Mouse (Mus musculus) thymus, postnatal 25 days (tissue): ENCODE results near the gene Cav1.

ENCODE experiments used
- DNase-seq: peaks from one replicate; pipeline ENCODE4 v3.0.0; 2022

Gene Cav1

GRCm38 (mm10) chr6:17321976-17322375 lies 15.8 kb downstream of the Cav1 start:
- DNase-seq = no peak

DNA sequence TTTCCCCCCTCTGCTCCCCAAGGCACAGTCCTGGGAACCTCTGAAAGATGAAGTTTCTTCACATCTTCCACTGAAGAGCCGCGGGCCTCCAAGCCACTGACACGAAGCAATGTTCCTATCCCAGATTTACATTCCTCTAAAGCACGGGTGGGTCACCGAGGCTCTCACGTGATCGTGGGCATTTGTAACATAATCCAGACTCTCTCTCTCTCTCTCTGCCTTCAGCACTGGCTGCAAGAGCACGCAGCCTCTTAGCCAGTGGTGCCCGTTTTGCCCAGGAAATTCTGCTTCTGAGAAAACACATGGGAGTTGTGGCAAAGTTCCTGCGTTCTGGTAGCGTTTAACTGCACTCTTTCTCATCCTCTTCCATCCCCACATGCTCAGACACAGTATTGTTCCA lies 21.1 kb downstream of the Cav1 start:
- no peak for DNase-seq

DNA sequence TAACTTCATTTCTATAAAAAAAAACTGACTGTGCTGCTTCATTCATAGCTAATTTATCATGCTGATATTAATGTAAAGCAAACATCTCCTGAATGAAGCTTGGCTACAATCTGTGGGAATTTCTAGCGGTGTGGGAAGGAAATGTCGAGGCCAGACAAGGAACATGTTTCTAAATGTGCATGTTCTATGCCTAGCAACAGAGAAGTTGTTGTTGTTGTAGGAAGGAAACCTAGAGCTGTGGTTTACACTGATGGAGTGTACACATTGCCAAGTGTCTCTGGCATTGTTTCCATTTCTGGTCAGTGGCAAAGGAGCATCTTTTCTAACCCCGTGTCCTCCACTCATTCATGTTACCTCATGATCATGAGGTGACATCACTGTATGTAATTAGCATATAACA lies 23.7 kb downstream of the Cav1 start:
- DNase-seq = no peak

- no peak for DNase-seq
Observed at GRCm38 (mm10) chr6:17337724-17338123, 31.6 kb downstream of the Cav1 start.

GRCm38 (mm10) chr6:17340406-17340805 lies 34.3 kb downstream of the Cav1 start:
- DNase-seq = no peak

GRCm38 (mm10) chr6:17348011-17348410 lies 41.9 kb downstream of the Cav1 start:
- no peak for DNase-seq

DNA sequence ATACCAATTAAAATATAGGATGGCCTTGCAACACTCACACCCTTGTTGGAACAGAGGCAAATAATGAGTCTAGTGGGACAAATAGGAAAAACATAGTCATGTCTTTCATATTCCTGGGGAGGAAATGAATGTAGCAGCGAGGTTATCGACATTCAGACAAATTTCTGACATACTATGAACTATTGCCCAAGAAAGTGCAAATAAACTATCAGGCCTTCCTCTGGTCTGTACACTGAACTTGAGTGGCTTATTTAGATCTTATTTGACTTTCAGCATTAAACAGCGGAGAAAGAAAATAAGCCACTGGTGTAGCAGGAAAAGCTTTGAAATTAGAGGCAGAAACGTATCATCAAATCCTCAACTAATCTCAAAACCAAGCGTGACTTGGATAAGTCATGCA lies 44.7 kb downstream of the Cav1 start:
- DNase-seq = no peak

DNA sequence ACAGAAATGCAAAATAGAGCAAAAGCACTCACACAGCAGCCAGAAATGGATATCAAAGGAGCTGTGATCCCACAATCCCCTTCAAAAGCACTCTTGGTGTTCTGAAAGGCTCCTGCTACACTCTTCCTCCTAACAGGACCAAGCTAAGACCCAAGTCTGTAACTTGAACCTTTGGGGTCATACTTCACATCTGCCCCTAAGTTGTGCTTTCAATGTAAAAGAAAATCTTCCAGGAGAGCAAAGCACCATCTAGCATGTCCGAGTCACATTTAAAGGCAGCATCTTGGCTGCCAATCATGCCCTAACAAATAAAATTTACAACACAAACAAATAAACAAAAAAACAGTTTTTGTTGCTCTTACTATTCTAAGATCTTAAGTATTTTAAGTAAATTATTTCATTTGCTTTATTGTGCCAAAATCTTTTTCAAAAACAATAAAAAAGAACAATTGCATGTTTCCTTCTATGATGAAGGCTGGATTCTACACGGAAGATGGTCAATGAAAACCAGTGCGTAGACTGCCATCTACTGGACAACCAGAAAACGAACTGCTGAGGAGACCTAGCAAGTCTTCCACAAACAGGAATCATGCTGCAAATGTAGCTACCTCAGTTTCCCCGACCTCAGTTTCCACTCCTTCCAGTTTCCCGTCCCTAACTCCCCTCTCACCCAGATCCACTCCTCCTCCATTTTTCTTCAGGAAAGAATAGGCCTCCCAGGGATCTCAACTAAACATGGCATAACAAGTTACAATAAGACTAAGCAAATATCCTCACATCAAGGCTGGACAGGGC lies 53.0 kb downstream of the Cav1 start:
- peak; percentile 7 for DNase-seq

DNA sequence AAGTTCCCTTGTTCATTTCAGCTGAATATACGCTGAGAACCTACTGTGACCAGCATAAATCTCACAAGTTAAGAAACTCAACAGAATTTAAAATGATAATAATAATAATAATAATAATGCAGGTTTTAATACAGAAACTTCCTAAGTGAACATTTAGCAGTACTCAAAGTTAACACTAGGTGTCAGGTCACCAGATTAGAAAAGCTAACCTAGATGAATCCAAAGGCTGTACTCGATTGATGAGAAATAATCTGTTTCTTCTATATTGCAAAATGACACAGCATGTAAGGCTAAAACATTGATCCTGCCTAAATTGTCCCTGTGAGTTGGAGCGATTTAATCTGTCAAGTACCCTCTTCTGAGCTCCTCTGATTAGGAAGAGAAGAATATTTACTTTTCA lies 56.6 kb downstream of the Cav1 start:
- no peak for DNase-seq

- no peak for DNase-seq
Observed at GRCm38 (mm10) chr6:17363446-17364179, 57.5 kb downstream of the Cav1 start.

- DNase-seq = no peak
Observed at GRCm38 (mm10) chr6:17374326-17374725, 68.2 kb downstream of the Cav1 start.

- no peak for DNase-seq
Observed at GRCm38 (mm10) chr6:17377371-17377770, 71.2 kb downstream of the Cav1 start.

DNA sequence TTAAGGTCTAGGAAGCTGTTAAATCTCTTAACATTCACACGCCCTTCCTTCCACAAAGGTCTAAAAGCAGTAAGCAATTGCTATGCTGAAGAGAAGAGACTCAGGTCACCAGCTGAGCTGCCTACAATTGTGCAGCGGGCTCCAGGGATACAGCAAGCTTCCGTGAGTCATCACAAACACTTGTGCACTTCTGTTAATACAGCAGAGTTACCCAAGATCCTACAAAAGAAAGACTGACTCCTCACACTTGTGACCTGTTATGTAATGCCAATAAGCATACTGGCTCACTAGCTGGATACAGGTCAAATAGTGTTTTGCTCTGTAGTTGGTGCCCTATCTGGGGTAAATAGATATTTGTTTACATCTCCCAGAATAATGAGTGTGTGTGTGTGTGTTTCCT lies 74.0 kb downstream of the Cav1 start:
- DNase-seq = no peak

DNA sequence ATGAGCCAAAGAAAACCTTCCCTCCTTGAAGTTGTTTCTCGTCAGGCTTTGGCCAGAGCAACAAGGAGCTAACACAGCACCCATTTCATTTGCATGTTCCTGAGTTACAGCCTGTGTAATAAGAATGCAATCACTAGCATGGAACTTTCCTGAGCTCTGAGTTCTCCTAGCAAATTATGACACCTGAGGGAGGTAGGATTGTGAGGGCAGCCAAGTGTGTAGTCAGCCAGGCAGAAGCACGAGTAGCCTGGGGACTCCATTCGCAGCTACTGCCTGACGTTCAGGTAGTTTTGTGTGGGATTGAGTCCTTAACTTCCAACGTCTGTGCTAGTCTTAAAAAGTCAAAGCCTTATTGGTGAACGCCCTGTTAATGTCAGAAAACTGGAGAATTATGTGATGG lies 75.6 kb downstream of the Cav1 start:
- no peak for DNase-seq

DNA sequence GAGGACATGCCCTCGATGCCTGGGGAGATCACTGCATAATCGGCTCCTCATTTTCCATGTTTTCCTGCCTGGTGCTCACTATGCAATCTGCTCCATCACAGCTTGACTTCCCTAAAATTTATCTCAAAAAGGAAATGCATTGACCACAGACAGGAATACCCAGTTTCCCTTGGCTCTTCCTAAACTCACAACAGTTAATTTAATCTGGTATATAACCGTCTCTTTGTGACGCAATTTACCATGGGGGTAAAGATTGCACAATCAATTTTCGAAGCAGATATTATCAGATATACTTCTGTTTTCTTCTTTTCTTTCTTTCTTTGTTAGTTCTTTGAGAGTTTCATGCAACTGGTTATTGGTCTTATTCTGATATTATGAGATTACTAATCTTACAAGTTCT lies 79.4 kb downstream of the Cav1 start:
- no peak for DNase-seq

- DNase-seq = no peak
Observed at GRCm38 (mm10) chr6:17387991-17388710, 82.0 kb downstream of the Cav1 start.
